Mouse (Mus musculus) MEL (cell line): Measurements from ENCODE around the gene Gpx5. TPM values are rescaled to one million over a fixed set of nuclear protein-coding genes. Genes with fewer than 3 reads are reported as not detected.

Source experiments
- DNase-seq: peaks from one replicate; pipeline ENCODE4 v3.0.0; 2011; ENCODE audit warnings: low read depth, low spot score
- H3K27ac ChIP-seq: 2 replicates; pipeline ENCODE4 v1.5.1; 2012; ENCODE audit warnings: low read depth, mild to moderate bottlenecking, control low read depth, low read length, moderate library complexity; ENCODE audit not compliant: control insufficient read depth
- H3K27me3 ChIP-seq, 2 experiments: fragments of 150-350 bp in 1 of 2; sonication (generic) in 1 of 2; 2 replicates each; pipeline ENCODE4 v1.6.1; 2012; ENCODE audit warnings: low read length in 2 of 2, mild to moderate bottlenecking in 2 of 2, improper control_type of control experiment in 1 of 2, moderate library complexity in 1 of 2; ENCODE audit not compliant: insufficient read depth in 2 of 2, control insufficient read depth in 1 of 2
- H3K36me3 ChIP-seq, 2 experiments: 2 replicates each; pipeline ENCODE4 v1.6.1; 2012 to 2014; ENCODE audit warnings: low read length in 2 of 2, improper control_type of control experiment in 1 of 2, inconsistent platforms in 1 of 2, mild to moderate bottlenecking in 1 of 2; ENCODE audit not compliant: insufficient read depth in 2 of 2, control insufficient read depth in 1 of 2
- H3K4me1 ChIP-seq, 2 experiments: fragments of 150-350 bp in 1 of 2; sonication (generic) in 1 of 2; 2 replicates each; pipeline ENCODE4 v1.6.1; 2012; ENCODE audit warnings: low read length in 2 of 2, improper control_type of control experiment in 1 of 2, mild to moderate bottlenecking in 1 of 2; ENCODE audit not compliant: insufficient read depth in 2 of 2, control insufficient read depth in 1 of 2
- H3K4me3 ChIP-seq, 2 experiments: fragments of 150-350 bp in 1 of 2; sonication (generic) in 1 of 2; 2 replicates each; pipeline ENCODE4 v1.5.1; 2012; ENCODE audit warnings: low read depth in 2 of 2, low read length in 2 of 2, mild to moderate bottlenecking in 2 of 2, moderate library complexity in 2 of 2, control low read depth in 1 of 2, improper control_type of control experiment in 1 of 2; ENCODE audit not compliant: control insufficient read depth in 1 of 2, insufficient read depth in 1 of 2
- H3K79me2 ChIP-seq: 2 replicates; pipeline ENCODE4 v1.6.1; 2012; ENCODE audit warnings: mild to moderate bottlenecking, low read length, moderate library complexity; ENCODE audit not compliant: control insufficient read depth, poor library complexity, insufficient read depth
- H3K9ac ChIP-seq: 2 replicates; pipeline ENCODE4 v1.6.1; 2012; ENCODE audit warnings: low read depth, mild to moderate bottlenecking, control low read depth, low read length, moderate library complexity; ENCODE audit not compliant: control insufficient read depth, poor library complexity, severe bottlenecking
- H3K9me3 ChIP-seq: fragments of 150-350 bp; sonication (generic); replicated peaks from 2 replicates; pipeline ENCODE4 v1.6.1; 2012; ENCODE audit warnings: mild to moderate bottlenecking, low read length, improper control_type of control experiment, moderate library complexity; ENCODE audit not compliant: insufficient read depth
- CHD1 ChIP-seq: IDR thresholded peaks from 2 replicates; pipeline ENCODE4 v1.6.1; 2012; ENCODE audit warnings: low read depth, mild to moderate bottlenecking, inconsistent platforms, low read length, improper control_type of control experiment
- CHD2 ChIP-seq: IDR thresholded peaks from 2 replicates; pipeline ENCODE4 v1.6.1; 2011; ENCODE audit warnings: low read length, improper control_type of control experiment
- CTCF ChIP-seq, 3 experiments: IDR thresholded peaks in 2 of 3; conservative IDR thresholded peaks in 1 of 3; 2 replicates each; pipeline ENCODE4 v1.5.1; 2011 to 2012; ENCODE audit warnings: low read length in 3 of 3, low read depth in 2 of 3, mild to moderate bottlenecking in 2 of 3, improper control_type of control experiment in 1 of 3, inconsistent platforms in 1 of 3, mixed read lengths in 1 of 3, moderate library complexity in 1 of 3; ENCODE audit not compliant: control insufficient read depth in 1 of 3, insufficient read depth in 1 of 3, poor library complexity in 1 of 3, severe bottlenecking in 1 of 3
- ELF1 ChIP-seq: IDR thresholded peaks from 2 replicates; pipeline ENCODE4 v1.6.1; 2014; ENCODE audit warnings: low read depth, mild to moderate bottlenecking, inconsistent platforms, low read length, improper control_type of control experiment, moderate library complexity
- EP300 ChIP-seq, 2 experiments: IDR thresholded peaks; 2 replicates each; pipeline ENCODE4 v1.6.1; 2011; ENCODE audit warnings: improper control_type of control experiment in 2 of 2, low read length in 2 of 2, low read depth in 1 of 2, mild to moderate bottlenecking in 1 of 2
- GATA1 ChIP-seq: IDR thresholded peaks from 2 replicates; pipeline ENCODE4 v1.6.1; 2011; ENCODE audit warnings: low read depth, low read length, improper control_type of control experiment
- MAFK ChIP-seq: IDR thresholded peaks from 2 replicates; pipeline ENCODE4 v1.6.1; 2011; ENCODE audit warnings: low read depth, mild to moderate bottlenecking, low read length, improper control_type of control experiment, borderline replicate concordance
- MAX ChIP-seq: IDR thresholded peaks from 2 replicates; pipeline ENCODE4 v1.6.1; 2011; ENCODE audit warnings: low read length, improper control_type of control experiment
- MYB ChIP-seq: IDR thresholded peaks from 2 replicates; pipeline ENCODE4 v1.6.1; 2011; ENCODE audit warnings: mild to moderate bottlenecking, low read depth, low read length, improper control_type of control experiment
- TAL1 ChIP-seq: IDR thresholded peaks from 2 replicates; pipeline ENCODE4 v1.6.1; 2012; ENCODE audit warnings: mild to moderate bottlenecking, inconsistent platforms, low read length, moderate library complexity, mixed read lengths
- TBP ChIP-seq: IDR thresholded peaks from 2 replicates; pipeline ENCODE4 v1.8.0; 2011; ENCODE audit warnings: low read depth, low read length, improper control_type of control experiment
- UBTF ChIP-seq: IDR thresholded peaks from 2 replicates; pipeline ENCODE4 v1.6.1; 2012; ENCODE audit warnings: low read depth, mild to moderate bottlenecking, inconsistent platforms, low read length, improper control_type of control experiment, moderate library complexity, borderline replicate concordance; ENCODE audit not compliant: insufficient read depth
- USF1 ChIP-seq: IDR thresholded peaks from 2 replicates; pipeline ENCODE4 v1.6.1; 2014; ENCODE audit warnings: low read depth, mild to moderate bottlenecking, inconsistent platforms, low read length, improper control_type of control experiment, moderate library complexity
- USF2 ChIP-seq, 2 experiments: IDR thresholded peaks; 2 replicates each; pipeline ENCODE4 v1.6.1; 2011 to 2012; ENCODE audit warnings: improper control_type of control experiment in 2 of 2, low read length in 2 of 2, borderline replicate concordance in 1 of 2, inconsistent platforms in 1 of 2, low read depth in 1 of 2, mild to moderate bottlenecking in 1 of 2; ENCODE audit not compliant: insufficient read depth in 1 of 2
- ZC3H11A ChIP-seq: IDR thresholded peaks from 2 replicates; pipeline ENCODE4 v1.6.1; 2012; ENCODE audit warnings: low read depth, mild to moderate bottlenecking, inconsistent platforms, low read length, improper control_type of control experiment
- ZNF384 ChIP-seq: IDR thresholded peaks from 2 replicates; pipeline ENCODE4 v1.6.1; 2012; ENCODE audit warnings: low read depth, mild to moderate bottlenecking, inconsistent platforms, low read length, improper control_type of control experiment
- polyA plus RNA-seq, 2 experiments: library from polyadenylated mRNA; stranded (reverse) in 1 of 2; unstranded in 1 of 2; fragments of >175 nt in 1 of 2; fragments of >200 nt in 1 of 2; gene quantifications; 2 replicates each; pipeline versions ENCODE4 v1.2.1 to v1.2.4; 2012; ENCODE audit warnings: low replicate concordance in 2 of 2, low read depth in 1 of 2; ENCODE audit not compliant: insufficient read length in 2 of 2, insufficient read depth in 1 of 2, missing spikeins in 1 of 2
- total RNA-seq: library from RNA; depleted of rRNA; stranded (reverse); fragments of 300-350 nt; gene quantifications from 2 replicates; pipeline ENCODE4 v1.2.3, GENCODE M21; 2012

The Gpx5 gene
- total and polyA plus RNA-seq, 3 experiments = not detected

DNA sequence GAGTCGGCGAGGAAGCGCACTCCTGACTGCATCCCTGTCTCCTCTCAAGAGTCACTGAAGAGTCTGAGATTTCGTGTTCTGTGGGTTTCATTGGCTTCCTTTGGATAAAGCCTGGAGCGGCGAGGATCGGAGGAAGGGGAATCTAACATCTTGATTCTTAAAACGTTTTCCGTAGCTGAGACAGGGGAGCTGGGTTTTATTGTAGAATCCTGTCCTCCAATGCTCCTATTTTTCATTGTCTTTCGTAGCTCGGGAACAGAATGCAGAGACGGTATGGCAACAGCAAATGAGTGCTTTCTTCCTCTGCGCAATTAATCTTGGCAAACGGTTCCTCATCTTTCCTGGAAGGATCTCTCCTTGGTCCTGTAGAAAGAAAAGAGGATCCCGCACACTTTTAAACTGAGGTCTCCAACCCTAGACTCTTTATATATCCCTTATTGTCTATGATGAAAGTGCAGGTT, 33.3 kb downstream of the Gpx5 start:
- peak overlapping the region; percentile 35 for H3K9ac ChIP-seq

DNA sequence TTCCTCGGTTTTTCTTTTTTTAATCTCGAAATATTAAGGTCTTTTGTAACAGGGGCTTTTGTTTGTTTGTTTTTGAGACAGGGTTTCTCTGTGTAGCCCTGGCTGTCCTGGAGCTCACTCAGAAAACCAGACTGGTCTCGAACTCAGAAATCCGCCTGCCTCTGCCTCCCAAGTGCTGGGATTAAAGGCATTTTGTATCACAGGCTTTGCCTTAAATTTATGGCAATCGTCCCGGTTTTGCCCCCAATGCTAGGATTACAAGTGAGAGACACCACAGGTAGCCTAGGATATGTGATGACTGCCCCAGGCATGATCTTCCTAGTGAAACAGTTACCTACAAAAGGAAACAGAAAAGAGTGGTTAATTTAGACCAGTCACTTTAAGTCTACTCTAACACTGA, 34.0 kb downstream of the Gpx5 start:
- H3K9me3 ChIP-seq = no peaks in the 10 kb centered on the region
- peak overlapping the region; percentile 44 to 83 for H3K4me3 ChIP-seq
- H3K4me1 ChIP-seq = peaks cover 0 to 26% of the 10 kb centered on the region in 2 experiments; a peak in 2 of 4 replicates
- H3K36me3 ChIP-seq = peaks cover 0 to 10% of the 10 kb centered on the region in 2 experiments; a peak in 2 of 4 replicates
- H3K27me3 ChIP-seq = no peaks in the 10 kb centered on the region
- TF ChIP-seq GATA1 (no peak), TBP (0 out of 2 replicates have a peak, but pooled peaks have one; percentile 51)
- DNase-seq = peak; percentile 57
- H3K27ac ChIP-seq = no peak overlapping the region
- peak overlapping the region; percentile 35; the same call in 1 of the 2 replicates for H3K9ac ChIP-seq
- no peaks in the 10 kb centered on the region for H3K79me2 ChIP-seq

More for the DNA sequence above, 33.3 kb downstream of the Gpx5 start:
- no peak for DNase-seq
- no peak for TF ChIP-seq USF1
- TF ChIP-seq TAL1 = no peak
- no peak for TF ChIP-seq EP300 (IDR thresholded peaks at IDR 0.05; ENCODE audit: low read depth in 1 of 2, low read length in 2 of 2)
- no peak for TF ChIP-seq MYB
- TF ChIP-seq TBP = no peak
- no peak for TF ChIP-seq ZNF384
- no peak for TF ChIP-seq MAX
- no peak for TF ChIP-seq ZC3H11A
- TF ChIP-seq CHD1 = no peak
- TF ChIP-seq ELF1 = no peak
- TF ChIP-seq CHD2 = no peak
- no peak for TF ChIP-seq UBTF
- no peak for TF ChIP-seq USF2 (IDR thresholded peaks at IDR 0.05; ENCODE audit: borderline replicate concordance in 1 of 2, insufficient read depth in 1 of 2, low read depth in 1 of 2, low read length in 2 of 2)
- TF ChIP-seq MAFK = no peak
- TF ChIP-seq CTCF (IDR thresholded peaks at IDR 0.05 in 2 of 3, conservative IDR thresholded peaks at IDR 0.05 in 1 of 3; ENCODE audit: control insufficient read depth in 1 of 3, insufficient read depth in 1 of 3, low read depth in 2 of 3, low read length in 3 of 3, poor library complexity in 1 of 3, severe bottlenecking in 1 of 3) = no peak
- TF ChIP-seq GATA1 = no peak
- H3K27ac ChIP-seq = no peak overlapping the region
- H3K36me3 ChIP-seq = peaks cover 0 to 12% of the 10 kb centered on the region in 2 experiments; a peak in 2 of 4 replicates
- no peaks in the 10 kb centered on the region for H3K9me3 ChIP-seq
- H3K79me2 ChIP-seq = no peaks in the 10 kb centered on the region
- peaks cover 0 to 28% of the 10 kb centered on the region in 2 experiments; a peak in 2 of 4 replicates for H3K4me1 ChIP-seq
- peak overlapping the region; percentile 44 to 83 for H3K4me3 ChIP-seq
- no peaks in the 10 kb centered on the region for H3K27me3 ChIP-seq
